Mouse (Mus musculus) liver (tissue): ENCODE measurements at regions not wholly inside any gene's neighbourhood (a gene's known extent, or its start where the extent isn't known, plus 50 kb on each side); places are given as distances from the start of the nearest gene placed in this dataset.
A peak's percentile ranks its signal among the peaks of the same experiment; 100 is the strongest.

Experiments used
- DNase-seq: peaks from one replicate; pipeline ENCODE4 v3.0.0-alpha.2; 2020; ENCODE audit warnings: mixed read lengths

GRCm38 (mm10) chr3:33902431-33902830 is 58.3 kb upstream of the Ccdc39 start:
- DNase-seq = no peak

- no peak for DNase-seq
Observed at GRCm38 (mm10) chr3:33903326-33903725, 59.2 kb upstream of the Ccdc39 start.

GRCm38 (mm10) chr3:33903816-33904215 is 59.7 kb upstream of the Ccdc39 start:
- no peak for DNase-seq

- no peak for DNase-seq
Observed at GRCm38 (mm10) chr3:33904854-33905678, 61.0 kb upstream of the Ccdc39 start.

GRCm38 (mm10) chr3:33905679-33906007 is 61.5 kb upstream of the Ccdc39 start:
- no peak for DNase-seq

GRCm38 (mm10) chr3:33907061-33907460 is 63.0 kb upstream of the Ccdc39 start:
- DNase-seq = no peak

GRCm38 (mm10) chr3:33911559-33911958 is 67.4 kb upstream of the Ccdc39 start:
- no peak for DNase-seq

- DNase-seq = no peak
Observed at GRCm38 (mm10) chr3:33913470-33913869, 69.4 kb upstream of the Ccdc39 start.

GRCm38 (mm10) chr3:33914386-33914785 is 70.3 kb upstream of the Ccdc39 start:
- no peak for DNase-seq

- DNase-seq = no peak
Observed at GRCm38 (mm10) chr3:33915777-33916176, 71.7 kb upstream of the Ccdc39 start.

- no peak for DNase-seq
Observed at GRCm38 (mm10) chr3:33916318-33916717, 72.2 kb upstream of the Ccdc39 start.

- DNase-seq = no peak
Observed at GRCm38 (mm10) chr3:33916818-33917217, 72.7 kb upstream of the Ccdc39 start.

- peak; percentile 75 for DNase-seq
Observed at GRCm38 (mm10) chr3:33918785-33919184, 74.7 kb upstream of the Ccdc39 start.

GRCm38 (mm10) chr3:33925072-33925471 is 81.0 kb upstream of the Ccdc39 start:
- no peak for DNase-seq

- no peak for DNase-seq
Observed at GRCm38 (mm10) chr3:33955064-33955463, 64.7 kb upstream of the Fxr1 start.

- peak; percentile 60 for DNase-seq
Observed at GRCm38 (mm10) chr3:33955854-33956624, 63.7 kb upstream of the Fxr1 start.

GRCm38 (mm10) chr3:33956625-33957023 is 63.1 kb upstream of the Fxr1 start:
- no peak for DNase-seq

- DNase-seq = no peak
Observed at GRCm38 (mm10) chr3:33957676-33958075, 62.1 kb upstream of the Fxr1 start.

GRCm38 (mm10) chr3:33958216-33958615 is 61.5 kb upstream of the Fxr1 start:
- DNase-seq = no peak

GRCm38 (mm10) chr3:33960211-33960610 is 59.5 kb upstream of the Fxr1 start:
- DNase-seq = no peak

- DNase-seq = no peak
Observed at GRCm38 (mm10) chr3:33962938-33963337, 56.8 kb upstream of the Fxr1 start.

- DNase-seq = no peak
Observed at GRCm38 (mm10) chr3:33967184-33967583, 52.6 kb upstream of the Fxr1 start.
